Mouse (Mus musculus): ENCODE results near the gene Uqcrq. TPM values are rescaled to one million over a fixed set of nuclear protein-coding genes. Genes with fewer than 3 reads are reported as not detected.
A peak's percentile ranks its signal among the peaks of the same experiment; 100 is the strongest.

Gene Uqcrq
- polyA plus RNA-seq, 1 experiment from 2014 or later: 574 TPM

GRCm38 (mm10) chr11:53457372-53457954, 26.8 kb upstream of the Uqcrq start:
- Histone ChIP-seq H3K27me3 (ENCODE audit: control insufficient read depth, insufficient read depth, low read length) (peaks cover 18% of the 10 kb centered on the region), H3K4me1 (ENCODE audit: control insufficient read depth, insufficient read depth, low read length) (0 out of 2 replicates have a peak, but pooled peaks cover 9% of the 10 kb centered on the region), H3K4me3 (ENCODE audit: low read length) (peak overlapping the region; percentile 54), H3K4me2 (replicated peaks; ENCODE audit: low read depth, low read length) (peak overlapping the region; percentile 85), H3K9me3 (ENCODE audit: control insufficient read depth, low read length) (no peaks in the 10 kb centered on the region), H3K36me3 (ENCODE audit: control insufficient read depth, insufficient read depth, low read length) (no peaks in the 10 kb centered on the region), H3K9ac (ENCODE audit: low read depth, low read length) (peak overlapping the region; percentile 57), H3K27ac (ENCODE audit: low read depth, low read length) (no peak overlapping the region)
- 3% methylated on average over 29 of the region's 29 CpGs for WGBS
- ATAC-seq (ENCODE audit: low FRiP score, low TSS enrichment): peak; percentile 26; the same call in 1 of the 2 replicates

GRCm38 (mm10) chr11:53456474-53457371, 26.1 kb upstream of the Uqcrq start, which contains the start of the genes Gm10447 and Shroom1:
Gene Gm10447, minus strand, starts transcription at chr11:53457110.
Gene Shroom1, plus strand, starts transcription at chr11:53457205.
- peak within 1 kb of the TSS; percentile 54 for H3K4me3 ChIP-seq (ENCODE audit: low read length)
- peak; percentile 89 for ATAC-seq (ENCODE audit: low FRiP score, low TSS enrichment)
- peak within 1 kb of the TSS; percentile 57 for H3K9ac ChIP-seq (ENCODE audit: low read depth, low read length)
- H3K4me1 ChIP-seq (ENCODE audit: control insufficient read depth, insufficient read depth, low read length): 0 out of 2 replicates have a peak, but pooled peaks cover 4% of the 10 kb centered on the region
- no peaks in the 10 kb centered on the region for H3K9me3 ChIP-seq (ENCODE audit: control insufficient read depth, low read length)
- 2% methylated on average over 42 of the region's 42 CpGs for WGBS
- H3K4me2 ChIP-seq (replicated peaks; ENCODE audit: low read depth, low read length): peak within 1 kb of the TSS; percentile 85
- H3K27ac ChIP-seq (ENCODE audit: low read depth, low read length): no peak within 1 kb of the TSS
- no peaks in the 10 kb centered on the region for H3K36me3 ChIP-seq (ENCODE audit: control insufficient read depth, insufficient read depth, low read length)
- peaks cover 11% of the 10 kb centered on the region; the same call in 1 of the 2 replicates for H3K27me3 ChIP-seq (ENCODE audit: control insufficient read depth, insufficient read depth, low read length)

- Histone ChIP-seq H3K9me3 (ENCODE audit: control insufficient read depth, low read length) (no peaks in the 10 kb centered on the region), H3K36me3 (ENCODE audit: control insufficient read depth, insufficient read depth, low read length) (no peaks in the 10 kb centered on the region), H3K4me2 (replicated peaks; ENCODE audit: low read depth, low read length) (no peak overlapping the region), H3K9ac (ENCODE audit: low read depth, low read length) (no peak overlapping the region), H3K4me3 (ENCODE audit: low read length) (no peak overlapping the region), H3K4me1 (ENCODE audit: control insufficient read depth, insufficient read depth, low read length) (no peaks in the 10 kb centered on the region), H3K27ac (ENCODE audit: low read depth, low read length) (no peak overlapping the region), H3K27me3 (ENCODE audit: control insufficient read depth, insufficient read depth, low read length) (peaks cover 6% of the 10 kb centered on the region; the same call in 1 of the 2 replicates)
- ATAC-seq (ENCODE audit: low FRiP score, low TSS enrichment): no peak
- WGBS: 91% methylated on average over 5 of the region's 5 CpGs
These were observed 22.4 kb upstream of the Uqcrq start for GRCm38 (mm10) chr11:53453031-53453430.

- H3K36me3 ChIP-seq (ENCODE audit: control insufficient read depth, insufficient read depth, low read length): no peaks in the 10 kb centered on the region
- H3K9ac ChIP-seq (ENCODE audit: low read depth, low read length): no peak overlapping the region
- H3K4me2 ChIP-seq (replicated peaks; ENCODE audit: low read depth, low read length): no peak overlapping the region
- H3K4me3 ChIP-seq (ENCODE audit: low read length): no peak overlapping the region
- ATAC-seq (ENCODE audit: low FRiP score, low TSS enrichment): no peak
- no peaks in the 10 kb centered on the region for H3K9me3 ChIP-seq (ENCODE audit: control insufficient read depth, low read length)
- WGBS: 94% methylated on average over 9 of the region's 9 CpGs
- no peaks in the 10 kb centered on the region for H3K4me1 ChIP-seq (ENCODE audit: control insufficient read depth, insufficient read depth, low read length)
- H3K27ac ChIP-seq (ENCODE audit: low read depth, low read length): no peak overlapping the region
- peaks cover 2% of the 10 kb centered on the region; the same call in 1 of the 2 replicates for H3K27me3 ChIP-seq (ENCODE audit: control insufficient read depth, insufficient read depth, low read length)
These were observed 21.8 kb upstream of the Uqcrq start for GRCm38 (mm10) chr11:53452396-53452795.

GRCm38 (mm10) chr11:53451361-53451760, 20.7 kb upstream of the Uqcrq start:
- Histone ChIP-seq H3K36me3 (ENCODE audit: control insufficient read depth, insufficient read depth, low read length) (no peaks in the 10 kb centered on the region), H3K27ac (ENCODE audit: low read depth, low read length) (no peak overlapping the region), H3K4me2 (replicated peaks; ENCODE audit: low read depth, low read length) (no peak overlapping the region), H3K9me3 (ENCODE audit: control insufficient read depth, low read length) (no peaks in the 10 kb centered on the region), H3K4me3 (ENCODE audit: low read length) (no peak overlapping the region), H3K27me3 (ENCODE audit: control insufficient read depth, insufficient read depth, low read length) (no peaks in the 10 kb centered on the region), H3K9ac (ENCODE audit: low read depth, low read length) (no peak overlapping the region), H3K4me1 (ENCODE audit: control insufficient read depth, insufficient read depth, low read length) (no peaks in the 10 kb centered on the region)
- 56% methylated on average over 2 of the region's 2 CpGs for WGBS
- no peak for ATAC-seq (ENCODE audit: low FRiP score, low TSS enrichment)

- Histone ChIP-seq H3K4me3 (ENCODE audit: low read length) (no peak overlapping the region), H3K4me2 (replicated peaks; ENCODE audit: low read depth, low read length) (no peak overlapping the region), H3K9me3 (ENCODE audit: control insufficient read depth, low read length) (no peaks in the 10 kb centered on the region), H3K4me1 (ENCODE audit: control insufficient read depth, insufficient read depth, low read length) (no peaks in the 10 kb centered on the region), H3K36me3 (ENCODE audit: control insufficient read depth, insufficient read depth, low read length) (no peaks in the 10 kb centered on the region), H3K9ac (ENCODE audit: low read depth, low read length) (no peak overlapping the region), H3K27me3 (ENCODE audit: control insufficient read depth, insufficient read depth, low read length) (no peaks in the 10 kb centered on the region), H3K27ac (ENCODE audit: low read depth, low read length) (no peak overlapping the region)
- 32% methylated on average over 15 of the region's 15 CpGs for WGBS
- ATAC-seq (ENCODE audit: low FRiP score, low TSS enrichment): no peak
These were observed 19.6 kb upstream of the Uqcrq start for GRCm38 (mm10) chr11:53450070-53450705.

- H3K9ac ChIP-seq (ENCODE audit: low read depth, low read length): no peak overlapping the region
- no peaks in the 10 kb centered on the region for H3K36me3 ChIP-seq (ENCODE audit: control insufficient read depth, insufficient read depth, low read length)
- no peak overlapping the region for H3K27ac ChIP-seq (ENCODE audit: low read depth, low read length)
- no peaks in the 10 kb centered on the region for H3K27me3 ChIP-seq (ENCODE audit: control insufficient read depth, insufficient read depth, low read length)
- H3K9me3 ChIP-seq (ENCODE audit: control insufficient read depth, low read length): no peaks in the 10 kb centered on the region
- ATAC-seq (ENCODE audit: low FRiP score, low TSS enrichment): no peak
- H3K4me3 ChIP-seq (ENCODE audit: low read length): no peak overlapping the region
- H3K4me1 ChIP-seq (ENCODE audit: control insufficient read depth, insufficient read depth, low read length): no peaks in the 10 kb centered on the region
- WGBS: 81% methylated on average over 1 of the region's 1 CpGs
- H3K4me2 ChIP-seq (replicated peaks; ENCODE audit: low read depth, low read length): no peak overlapping the region
These were observed 17.9 kb upstream of the Uqcrq start for GRCm38 (mm10) chr11:53448529-53448928.

GRCm38 (mm10) chr11:53447996-53448395, 17.4 kb upstream of the Uqcrq start:
- Histone ChIP-seq H3K27ac (ENCODE audit: low read depth, low read length) (no peak overlapping the region), H3K4me3 (ENCODE audit: low read length) (no peak overlapping the region), H3K4me1 (ENCODE audit: control insufficient read depth, insufficient read depth, low read length) (no peaks in the 10 kb centered on the region), H3K27me3 (ENCODE audit: control insufficient read depth, insufficient read depth, low read length) (no peaks in the 10 kb centered on the region), H3K9me3 (ENCODE audit: control insufficient read depth, low read length) (no peaks in the 10 kb centered on the region), H3K4me2 (replicated peaks; ENCODE audit: low read depth, low read length) (no peak overlapping the region), H3K9ac (ENCODE audit: low read depth, low read length) (no peak overlapping the region), H3K36me3 (ENCODE audit: control insufficient read depth, insufficient read depth, low read length) (no peaks in the 10 kb centered on the region)
- ATAC-seq (ENCODE audit: low FRiP score, low TSS enrichment): no peak
- WGBS: 88% methylated on average over 8 of the region's 8 CpGs

All from kidney, embryonic 14.5 days (tissue).